Mouse (Mus musculus) forebrain, embryonic 11.5 days (tissue): ENCODE results near the gene Spryd4. TPM values are rescaled to one million over a fixed set of nuclear protein-coding genes. Genes with fewer than 3 reads are reported as not detected.
"Not testable (repeated sequence)": the region's sequence is repeated elsewhere in the genome, so short reads cannot be mapped to it uniquely, and the experiment has no call there.

Experiments used
- ATAC-seq: fragments of 200-750 bp; cut with Nextera tagmentation; replicated peaks from 2 replicates; pipeline ENCODE4 v1.8.0; 2017; ENCODE audit warnings: moderate TSS enrichment; ENCODE audit not compliant: low FRiP score
- DNase-seq: peaks from one replicate; pipeline ENCODE4 v3.0.0-alpha.2; 2017; ENCODE audit warnings: low spot score
- H3K27ac ChIP-seq: fragments of 300-500 bp; sonication (generic); 2 replicates; pipeline ENCODE4 v1.5.1; 2014; ENCODE audit warnings: low read depth, low read length
- H3K27me3 ChIP-seq: fragments of 300-500 bp; sonication (generic); 2 replicates; pipeline ENCODE4 v1.6.1; 2014; ENCODE audit warnings: mild to moderate bottlenecking, low read length, mixed read lengths; ENCODE audit not compliant: control insufficient read depth, insufficient read depth
- H3K36me3 ChIP-seq: fragments of 300-500 bp; sonication (generic); 2 replicates; pipeline ENCODE4 v1.6.1; 2014; ENCODE audit warnings: mild to moderate bottlenecking, low read length, moderate library complexity, mixed read lengths; ENCODE audit not compliant: control insufficient read depth, insufficient read depth
- H3K4me1 ChIP-seq: fragments of 300-500 bp; sonication (generic); replicated peaks from 2 replicates; pipeline ENCODE4 v1.6.1; 2014; ENCODE audit warnings: low read length, mixed read lengths; ENCODE audit not compliant: control insufficient read depth, insufficient read depth
- H3K4me2 ChIP-seq: fragments of 300-500 bp; sonication (generic); 2 replicates; pipeline ENCODE4 v1.6.1; 2014; ENCODE audit warnings: low read depth, mild to moderate bottlenecking, low read length, moderate library complexity, mixed read lengths; ENCODE audit not compliant: severe bottlenecking
- H3K4me3 ChIP-seq: fragments of 300-500 bp; sonication (generic); 2 replicates; pipeline ENCODE4 v1.5.1; 2014; ENCODE audit warnings: low read depth, low read length
- H3K9ac ChIP-seq: fragments of 300-500 bp; sonication (generic); 2 replicates; pipeline ENCODE4 v1.6.1; 2014; ENCODE audit warnings: low read length
- H3K9me3 ChIP-seq: fragments of 300-500 bp; sonication (generic); 2 replicates; pipeline ENCODE4 v1.6.1; 2016; ENCODE audit warnings: low read length, mixed read lengths; ENCODE audit not compliant: control insufficient read depth
- WGBS: fragments of 180-500 bp; shearing (Covaris S2); extraction: QIAGEN DNeasy Blood & Tissue Kit; methylation state at CpG from one replicate; pipeline ENCODE4 v1.1.7; 2014; 5-methylcytosine and 5-hydroxymethylcytosine counted together
- polyA plus RNA-seq: library from polyadenylated mRNA; unstranded; fragments of >200 nt; fragmentation: Nextera tagmentation; extraction: Ambion mirVana; gene quantifications from 2 replicates; pipeline ENCODE4 v1.2.1, GENCODE M21; 2014

Spryd4 gene
- polyA plus RNA-seq = 23.1 and 26.7 TPM in 2 replicates

DNA sequence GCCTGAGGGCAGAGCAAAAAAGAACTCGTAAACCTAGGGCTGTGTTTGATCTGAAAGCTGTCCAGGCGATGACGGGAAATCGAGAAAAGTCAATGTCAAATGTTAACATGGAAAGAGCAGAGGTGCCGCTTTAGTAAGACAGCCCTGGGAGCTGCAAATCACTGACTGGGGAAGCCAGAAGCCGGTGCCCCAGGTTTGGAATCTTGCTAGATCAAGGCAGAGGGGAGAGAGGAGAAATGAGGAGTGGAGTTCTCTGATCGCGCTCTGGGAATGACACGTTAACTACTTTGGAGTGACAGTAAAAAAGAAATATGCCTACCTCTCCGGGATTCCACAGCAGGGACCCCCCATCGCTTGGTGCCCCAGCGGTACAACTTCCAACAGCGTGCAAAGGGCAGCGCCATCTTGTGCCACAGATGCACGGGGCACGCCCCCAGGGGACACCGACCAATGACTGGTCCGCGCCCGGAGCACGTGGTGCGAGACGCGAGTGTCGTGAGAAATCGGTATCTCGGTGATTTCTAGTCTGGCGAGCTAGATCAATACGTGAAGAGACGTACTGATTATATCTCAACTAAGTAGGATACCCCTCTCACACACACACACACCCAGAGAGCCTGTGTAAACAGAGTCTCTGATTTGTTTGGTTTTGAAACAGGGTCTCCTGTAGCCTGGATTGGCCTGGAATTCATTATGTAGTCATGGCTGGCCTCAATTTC is at the start of gene Spryd4:
Spryd4 (minus strand) TSS at position 418 of the 719 bp plus-strand sequence.
- WGBS = under 1% methylated on average over 30 of the region's 30 CpGs
- H3K36me3 ChIP-seq = no peaks in the 10 kb centered on the region
- H3K9ac ChIP-seq = peak within 1 kb of the TSS; percentile 41
- peak within 1 kb of the TSS; percentile 47 for H3K4me3 ChIP-seq
- peak; percentile 96 for ATAC-seq
- H3K27ac ChIP-seq = no peak within 1 kb of the TSS; the same call in 1 of the 2 replicates
- peaks cover 6% of the 10 kb centered on the region; the same call in 1 of the 2 replicates for H3K4me1 ChIP-seq
- no peaks in the 10 kb centered on the region for H3K27me3 ChIP-seq
- peak; percentile 95 for DNase-seq
- H3K4me2 ChIP-seq = peak within 1 kb of the TSS; percentile 85
- H3K9me3 ChIP-seq = no peaks in the 10 kb centered on the region

GRCm38 (mm10) chr10:128260376-128260775 is 48.8 kb upstream of the Spryd4 start:
- ATAC-seq, DNase-seq, H3K9ac ChIP-seq, H3K4me2 ChIP-seq, H3K4me1 ChIP-seq, H3K4me3 ChIP-seq, H3K27ac ChIP-seq, H3K9me3 ChIP-seq, H3K27me3 ChIP-seq, H3K36me3 ChIP-seq: not testable (repeated sequence)
- WGBS = 87% methylated on average over 7 of the region's 7 CpGs

DNA sequence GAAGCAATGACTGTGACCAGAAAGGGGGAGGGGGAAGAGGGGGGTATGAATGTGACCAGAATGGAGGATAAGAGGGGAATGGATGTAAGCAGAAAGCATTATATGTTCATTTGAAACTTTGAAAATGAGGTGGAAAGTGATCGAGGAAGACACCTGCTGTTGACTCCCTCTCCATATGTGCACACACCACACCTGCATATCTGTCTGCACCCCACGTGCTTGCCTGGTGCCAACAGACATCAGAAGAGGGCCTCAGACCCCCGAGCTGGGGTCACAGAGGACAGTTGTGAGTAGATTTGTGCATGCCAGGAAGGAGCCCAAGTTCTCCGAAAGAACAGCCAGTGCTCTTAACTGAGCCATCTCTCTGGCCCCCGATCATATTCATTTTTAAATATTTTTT is 48.3 kb upstream of the Spryd4 start:
- Histone ChIP-seq H3K4me1 (no peaks in the 10 kb centered on the region), H3K9me3 (no peaks in the 10 kb centered on the region), H3K27me3 (no peaks in the 10 kb centered on the region), H3K9ac (no peak overlapping the region), H3K4me2 (no peak overlapping the region), H3K4me3 (no peak overlapping the region), H3K27ac (no peak overlapping the region), H3K36me3 (no peaks in the 10 kb centered on the region)
- ATAC-seq (no peak), DNase-seq (no peak)
- 83% methylated on average over 5 of the region's 5 CpGs for WGBS

DNA sequence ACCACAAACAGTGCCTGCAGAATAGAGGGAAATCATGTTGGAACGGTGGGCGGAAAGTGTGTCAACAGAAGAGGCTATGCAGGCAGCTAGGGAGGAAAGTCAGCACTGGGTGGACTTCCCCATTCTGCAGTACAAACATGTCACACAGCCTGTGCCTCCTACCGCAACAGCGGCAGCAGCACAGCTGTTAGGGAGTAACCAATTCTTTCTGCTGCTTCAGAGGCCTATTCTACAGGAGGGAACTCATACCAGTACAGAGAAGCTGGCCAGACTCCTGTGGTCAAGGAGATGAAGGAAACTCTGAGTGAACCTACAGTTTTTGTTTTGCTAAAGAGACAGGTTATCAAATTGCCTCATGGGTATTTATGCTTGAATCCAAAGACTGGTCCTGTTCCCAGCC is 47.3 kb upstream of the Spryd4 start:
- DNase-seq (no peak), ATAC-seq (no peak)
- no peak overlapping the region for H3K9ac ChIP-seq
- no peak overlapping the region for H3K4me3 ChIP-seq
- H3K27me3 ChIP-seq = no peaks in the 10 kb centered on the region
- H3K9me3 ChIP-seq = no peaks in the 10 kb centered on the region
- no peaks in the 10 kb centered on the region for H3K36me3 ChIP-seq
- H3K4me1 ChIP-seq = no peaks in the 10 kb centered on the region
- H3K27ac ChIP-seq = no peak overlapping the region
- no peak overlapping the region for H3K4me2 ChIP-seq
- WGBS = 88% methylated on average over 4 of the region's 4 CpGs

- Histone ChIP-seq H3K27me3 (no peaks in the 10 kb centered on the region), H3K27ac (no peak overlapping the region), H3K4me1 (no peaks in the 10 kb centered on the region), H3K9ac (no peak overlapping the region), H3K9me3 (no peaks in the 10 kb centered on the region), H3K4me3 (no peak overlapping the region), H3K36me3 (peaks cover 5% of the 10 kb centered on the region; the same call in 1 of the 2 replicates), H3K4me2 (no peak overlapping the region)
- 95% methylated on average over 8 of the region's 8 CpGs for WGBS
- DNase-seq (no peak), ATAC-seq (no peak)
Observed at GRCm38 (mm10) chr10:128256328-128256727, 44.7 kb upstream of the Spryd4 start.

GRCm38 (mm10) chr10:128255925-128256324 is 44.3 kb upstream of the Spryd4 start:
- WGBS = 90% methylated on average over 8 of the region's 8 CpGs
- Histone ChIP-seq H3K36me3 (peaks cover 5% of the 10 kb centered on the region; the same call in 1 of the 2 replicates), H3K9me3 (no peaks in the 10 kb centered on the region), H3K9ac (no peak overlapping the region), H3K4me2 (no peak overlapping the region), H3K4me1 (no peaks in the 10 kb centered on the region), H3K4me3 (no peak overlapping the region), H3K27me3 (no peaks in the 10 kb centered on the region), H3K27ac (no peak overlapping the region)
- no peak for DNase-seq
- no peak for ATAC-seq

GRCm38 (mm10) chr10:128253677-128254255 is 42.2 kb upstream of the Spryd4 start, which contains the start of gene Apon:
TSS of gene Apon (plus strand) at chr10:128254096.
- ATAC-seq (no peak), DNase-seq (no peak)
- no peak within 1 kb of the TSS for H3K9ac ChIP-seq
- H3K9me3 ChIP-seq = no peaks in the 10 kb centered on the region
- peaks cover 15% of the 10 kb centered on the region; the same call in 1 of the 2 replicates for H3K36me3 ChIP-seq
- H3K27ac ChIP-seq = no peak within 1 kb of the TSS
- H3K4me1 ChIP-seq = no peaks in the 10 kb centered on the region
- WGBS = 88% methylated on average over 4 of the region's 4 CpGs
- no peak within 1 kb of the TSS for H3K4me3 ChIP-seq
- no peak within 1 kb of the TSS for H3K4me2 ChIP-seq
- no peaks in the 10 kb centered on the region for H3K27me3 ChIP-seq

DNA sequence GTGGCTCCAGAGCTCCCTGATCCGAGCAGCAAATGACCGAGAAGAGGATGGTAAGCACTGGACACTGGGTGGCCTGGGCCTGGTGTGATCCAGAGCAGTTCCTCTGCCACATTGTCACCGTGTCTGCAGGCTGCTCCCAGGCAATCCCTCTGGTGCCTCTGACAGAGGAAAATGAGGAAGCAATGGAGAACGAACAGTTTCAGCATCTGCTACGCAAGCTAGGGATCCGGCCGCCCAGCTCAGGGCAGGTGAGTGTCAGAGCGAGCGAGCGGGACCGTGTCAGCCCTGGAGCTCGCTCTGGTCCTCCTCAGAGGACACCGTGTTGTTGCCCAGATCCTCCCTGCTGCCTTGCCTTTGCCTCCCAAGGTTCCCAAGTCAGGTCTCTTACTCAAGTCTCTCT is 39.0 kb upstream of the Spryd4 start:
- Histone ChIP-seq H3K9ac (no peak overlapping the region), H3K27me3 (no peaks in the 10 kb centered on the region), H3K36me3 (peaks cover 23% of the 10 kb centered on the region; the same call in 1 of the 2 replicates), H3K27ac (no peak overlapping the region), H3K4me3 (no peak overlapping the region), H3K4me2 (no peak overlapping the region), H3K9me3 (no peaks in the 10 kb centered on the region), H3K4me1 (no peaks in the 10 kb centered on the region)
- WGBS = 92% methylated on average over 13 of the region's 13 CpGs
- ATAC-seq (no peak), DNase-seq (no peak)
